ENCODE assay signal across 13 mouse cellular contexts in genomic region chr11:102208846-102209245, GRCm38 (mm10). TPM values are rescaled to one million over a fixed set of nuclear protein-coding genes. Genes with fewer than 3 reads are reported as not detected.
DNase-seq lines count a peak whose midpoint lies in the region; ATAC-seq and TF ChIP-seq lines count a peak whose summit lies in the region.
"Had no signal": no experiment of that assay in that cellular context is flagged by ENCODE, and none has a peak within 500 bp of the region (broad histone marks: within the 10 kb centered on the region; RNA-seq: fewer than 3 reads in every experiment).

No protein-coding gene starts in this region.

- intact Hi-C loops in heart, postnatal 14 days (cut with DNase I): no loop called here

- no peaks in the 10 kb centered on the region for H3K27me3 ChIP-seq in heart, embryonic 12.5 days (replicated peaks)
- no peaks in the 10 kb centered on the region for H3K27me3 ChIP-seq in lung, embryonic 15.5 days
- no peaks in the 10 kb centered on the region for H3K27me3 ChIP-seq in embryonic facial prominence, embryonic 15.5 days
- H3K27me3 ChIP-seq in myocyte (ENCODE audit: control insufficient read depth, insufficient read depth, insufficient read length): no peaks in the 10 kb centered on the region

- no peak overlapping the region for H3K4me3 ChIP-seq in heart, embryonic 12.5 days
- no peak overlapping the region for H3K4me3 ChIP-seq in lung, embryonic 15.5 days
- no peak overlapping the region for H3K4me3 ChIP-seq in embryonic facial prominence, embryonic 15.5 days (replicated peaks)
- H3K4me3 ChIP-seq in myocyte: peak overlapping the region; percentile 3

- 43% methylated on average over 2 of the region's 4 CpGs for WGBS in heart, embryonic 12.5 days
- no CpG with 5 or more reads among the region's 4 CpGs for WGBS in lung, embryonic 15.5 days
- 17% methylated on average over 4 of the region's 4 CpGs for WGBS in embryonic facial prominence, embryonic 15.5 days

- peaks cover 95% of the 10 kb centered on the region for H3K4me1 ChIP-seq in heart, embryonic 12.5 days (replicated peaks)
- peaks cover 67% of the 10 kb centered on the region for H3K4me1 ChIP-seq in lung, embryonic 15.5 days
- H3K4me1 ChIP-seq in embryonic facial prominence, embryonic 15.5 days: peaks cover 74% of the 10 kb centered on the region

- no peak for ATAC-seq in heart, embryonic 12.5 days (ENCODE audit: insufficient number of reproducible peaks, low FRiP score)
- ATAC-seq in lung, embryonic 15.5 days (ENCODE audit: borderline replicate concordance, extremely low read depth, low FRiP score, low TSS enrichment): no peak
- peak; percentile 45; the same call in 1 of the 2 replicates for ATAC-seq in embryonic facial prominence, embryonic 15.5 days (ENCODE audit: insufficient number of reproducible peaks, low FRiP score, low TSS enrichment, low read depth)
- ATAC-seq in monocyte, adult 5-6 weeks (replicated peaks; ENCODE audit: insufficient number of reproducible peaks, low FRiP score, low TSS enrichment, poor library complexity, severe bottlenecking): no peak
- ATAC-seq: activated CD4-positive, CD25-positive, alpha-beta regulatory T cell, adult 4 months; intestine, postnatal 0 days; lung, postnatal 0 days had no signal

- no peaks in the 10 kb centered on the region for H3K9me3 ChIP-seq in heart, embryonic 12.5 days (replicated peaks)
- H3K9me3 ChIP-seq in lung, embryonic 15.5 days: no peaks in the 10 kb centered on the region
- H3K9me3 ChIP-seq in embryonic facial prominence, embryonic 15.5 days (replicated peaks): no peaks in the 10 kb centered on the region

- no peak overlapping the region for H3ac ChIP-seq in myocyte (ENCODE audit: control insufficient read depth, insufficient read length)

- peak overlapping the region; percentile 69 for H3K27ac ChIP-seq in heart, embryonic 12.5 days (ENCODE audit: poor library complexity, severe bottlenecking)
- peak overlapping the region; percentile 77; the same call in 1 of the 2 replicates for H3K27ac ChIP-seq in lung, embryonic 15.5 days
- peak overlapping the region; percentile 72 for H3K27ac ChIP-seq in embryonic facial prominence, embryonic 15.5 days (replicated peaks)

- peak overlapping the region; percentile 6; the same call in 1 of the 2 replicates for H3K4me2 ChIP-seq in heart, embryonic 12.5 days
- no peak overlapping the region for H3K4me2 ChIP-seq in lung, embryonic 15.5 days
- H3K4me2 ChIP-seq in embryonic facial prominence, embryonic 15.5 days (replicated peaks): no peak overlapping the region
- peak overlapping the region; percentile 83 for H3K4me2 ChIP-seq in myocyte (ENCODE audit: low read depth)

- peaks cover 40% of the 10 kb centered on the region for H3K36me3 ChIP-seq in heart, embryonic 12.5 days
- H3K36me3 ChIP-seq in lung, embryonic 15.5 days: peaks cover 21% of the 10 kb centered on the region
- H3K36me3 ChIP-seq in embryonic facial prominence, embryonic 15.5 days: peaks cover 31% of the 10 kb centered on the region
- H3K36me3 ChIP-seq in myocyte (ENCODE audit: control insufficient read depth, insufficient read depth): peaks cover 12% of the 10 kb centered on the region

- TF ChIP-seq POLR2A in myocyte (IDR thresholded peaks at IDR 0.05; ENCODE audit: insufficient read length, low read depth): no peak

- DNase-seq in heart, postnatal 14 days: no peak
- no peak for DNase-seq in lung, adult 18-20 months
- DNase-seq in gastrocnemius, postnatal 4 days (ENCODE audit: low spot score in 2 of 2): no peak
- DNase-seq: thymus, adult 18-20 months had no signal

- H3K9ac ChIP-seq in heart, embryonic 12.5 days: peak overlapping the region; percentile 10; the same call in 1 of the 2 replicates
- H3K9ac ChIP-seq in lung, embryonic 15.5 days: no peak overlapping the region
- no peak overlapping the region for H3K9ac ChIP-seq in embryonic facial prominence, embryonic 15.5 days

- peaks cover 40% of the 10 kb centered on the region for H3K79me2 ChIP-seq in myocyte (ENCODE audit: control insufficient read depth, insufficient read depth)

TF ChIP-seq in myocyte, 11 proteins besides CTCF, POLR2A, EP300 and RAD21:
- TF ChIP-seq MYOG (IDR thresholded peaks at IDR 0.05; ENCODE audit: control insufficient read depth in 1 of 3, insufficient read depth in 1 of 3, insufficient read length in 2 of 3, low read depth in 2 of 3) (peak in 1 of 3 experiments; percentile 63), MYOD1 (IDR thresholded peaks at IDR 0.05; ENCODE audit: control insufficient read depth in 1 of 3, insufficient read length in 2 of 3, low read depth in 2 of 3) (peak in 1 of 3 experiments; percentile 41), E2F4 (IDR thresholded peaks at IDR 0.05; ENCODE audit: insufficient read depth) (no peak)
TF ChIP-seq in myocyte: peak in this region for 2.

RNA-seq across cellular contexts. Expression of gene G6pc3, which starts 19.4 kb away (rescaled TPM):
- 27.1 and 28.0 TPM in 2 replicates for polyA plus RNA-seq in heart, embryonic 12.5 days (2016; fragmentation: Nextera tagmentation; extraction: Ambion mirVana)
- 10 to 100 TPM; 35.0 to 35.7 TPM for total RNA-seq in heart, postnatal 14 days (2021)
- polyA plus RNA-seq in lung, embryonic 15.5 days (2015; fragmentation: Nextera tagmentation; extraction: Ambion mirVana): 31.5 and 33.3 TPM in 2 replicates
- polyA plus RNA-seq in embryonic facial prominence, embryonic 15.5 days (2015; fragmentation: Nextera tagmentation; extraction: Ambion mirVana): 29.8 and 31.7 TPM in 2 replicates
- polyA plus RNA-seq in myocyte (2012; fragmentation: generic; extraction: Trizol): 58.1 TPM
- total RNA-seq in monocyte, adult 5-6 weeks (2017): 6.1 to 10.7 TPM (median 9.1 TPM) in 3 replicates
- 10 to 100 TPM; 28.1 to 32.0 TPM for total RNA-seq in gastrocnemius, postnatal 4 days (2021)

RNA-seq across cellular contexts. Expression of gene Hdac5, which starts 21.1 kb away (rescaled TPM):
- polyA plus RNA-seq in heart, embryonic 12.5 days (2016; fragmentation: Nextera tagmentation; extraction: Ambion mirVana): 92.2 and 95.9 TPM in 2 replicates
- total RNA-seq in heart, postnatal 14 days (2021): 100 to 1,000 TPM; 122 to 138 TPM
- 71.3 and 76.7 TPM in 2 replicates for polyA plus RNA-seq in lung, embryonic 15.5 days (2015; fragmentation: Nextera tagmentation; extraction: Ambion mirVana)
- 105 and 106 TPM in 2 replicates for polyA plus RNA-seq in embryonic facial prominence, embryonic 15.5 days (2015; fragmentation: Nextera tagmentation; extraction: Ambion mirVana)
- polyA plus RNA-seq in myocyte (2012; fragmentation: generic; extraction: Trizol): 77.3 TPM
- 46.5 to 54.0 TPM (median 51.7 TPM) in 3 replicates for total RNA-seq in monocyte, adult 5-6 weeks (2017)
- 100 to 1,000 TPM; 110 to 112 TPM for total RNA-seq in gastrocnemius, postnatal 4 days (2021)

RNA-seq across cellular contexts. Expression of gene Lsm12, which starts 23.8 kb away (rescaled TPM):
- polyA plus RNA-seq in heart, embryonic 12.5 days (2016; fragmentation: Nextera tagmentation; extraction: Ambion mirVana): 90.9 and 94.3 TPM in 2 replicates
- 10 to 100 TPM; 44.4 to 47.6 TPM for total RNA-seq in heart, postnatal 14 days (2021)
- 112 and 136 TPM in 2 replicates for polyA plus RNA-seq in lung, embryonic 15.5 days (2015; fragmentation: Nextera tagmentation; extraction: Ambion mirVana)
- 113 and 128 TPM in 2 replicates for polyA plus RNA-seq in embryonic facial prominence, embryonic 15.5 days (2015; fragmentation: Nextera tagmentation; extraction: Ambion mirVana)
- 33.1 TPM for polyA plus RNA-seq in myocyte (2012; fragmentation: generic; extraction: Trizol)
- total RNA-seq in monocyte, adult 5-6 weeks (2017): 26.7 to 93.0 TPM (median 26.9 TPM) in 3 replicates
- 10 to 100 TPM; 75.1 to 78.3 TPM for total RNA-seq in gastrocnemius, postnatal 4 days (2021)

RNA-seq across cellular contexts. Expression of gene BC030867, which starts 39.8 kb away (rescaled TPM):
- polyA plus RNA-seq in heart, embryonic 12.5 days (2016; fragmentation: Nextera tagmentation; extraction: Ambion mirVana): 14.0 and 14.3 TPM in 2 replicates
- under 1 TPM; 0.74 to 0.83 TPM for total RNA-seq in heart, postnatal 14 days (2021)
- 19.9 and 20.4 TPM in 2 replicates for polyA plus RNA-seq in lung, embryonic 15.5 days (2015; fragmentation: Nextera tagmentation; extraction: Ambion mirVana)
- polyA plus RNA-seq in embryonic facial prominence, embryonic 15.5 days (2015; fragmentation: Nextera tagmentation; extraction: Ambion mirVana): 13.6 and 16.0 TPM in 2 replicates
- 4.4 TPM for polyA plus RNA-seq in myocyte (2012; fragmentation: generic; extraction: Trizol)
- total RNA-seq in monocyte, adult 5-6 weeks (2017): not detected in 3 replicates
- 1 to 10 TPM; 2.3 to 2.6 TPM for total RNA-seq in gastrocnemius, postnatal 4 days (2021)
- total RNA-seq: neutrophil, adult 5-6 weeks had no signal

RNA-seq across cellular contexts. Expression of gene Tmem101, which starts 52.6 kb away (rescaled TPM):
- 36.8 and 37.6 TPM in 2 replicates for polyA plus RNA-seq in heart, embryonic 12.5 days (2016; fragmentation: Nextera tagmentation; extraction: Ambion mirVana)
- total RNA-seq in heart, postnatal 14 days (2021): 10 to 100 TPM; 14.5 TPM
- polyA plus RNA-seq in lung, embryonic 15.5 days (2015; fragmentation: Nextera tagmentation; extraction: Ambion mirVana): 31.9 and 36.5 TPM in 2 replicates
- polyA plus RNA-seq in embryonic facial prominence, embryonic 15.5 days (2015; fragmentation: Nextera tagmentation; extraction: Ambion mirVana): 39.4 and 39.9 TPM in 2 replicates
- polyA plus RNA-seq in myocyte (2012; fragmentation: generic; extraction: Trizol): 37.7 TPM
- total RNA-seq in monocyte, adult 5-6 weeks (2017): 3.1 to 9.5 TPM (median 5.5 TPM) in 3 replicates
- total RNA-seq in gastrocnemius, postnatal 4 days (2021): 10 to 100 TPM; 15.1 to 16.1 TPM

Comparison
In these comparisons a context has a peak if more than half of its experiments do, and no peak if none do; other contexts are left out.
1. H3K4me2 ChIP-seq: peak in heart, embryonic 12.5 days (single experiment) and myocyte (single experiment); none in lung, embryonic 15.5 days (single experiment) and embryonic facial prominence, embryonic 15.5 days (single experiment).
2. Peak in every context shown above with its lines, with median percentiles within 50 percentile points of each other: H3K27ac ChIP-seq.